Mouse (Mus musculus): Measurements from ENCODE around the gene Sptlc2. TPM values are rescaled to one million over a fixed set of nuclear protein-coding genes. Genes with fewer than 3 reads are reported as not detected.

The Sptlc2 gene
- polyA plus RNA-seq, 1 experiment = 0.80 TPM

GRCm38 (mm10) chr12:87418921-87419320 lies 30.8 kb upstream of the Sptlc2 start:
- H3K4me3 ChIP-seq (replicated peaks) = no peak overlapping the region
- H3K4me1 ChIP-seq (ENCODE audit: control insufficient read depth) = peaks cover 10% of the 10 kb centered on the region
- H3K9me3 ChIP-seq (ENCODE audit: control insufficient read depth, low read length) = no peaks in the 10 kb centered on the region
- peaks cover 2% of the 10 kb centered on the region; the same call in 1 of the 2 replicates for H3K27me3 ChIP-seq (ENCODE audit: control insufficient read depth)
- no peak for TF ChIP-seq GATA1 (IDR thresholded peaks at IDR 0.05; ENCODE audit: low read length)
- TF ChIP-seq TAL1 (IDR thresholded peaks at IDR 0.05; ENCODE audit: low read length) = no peak
- H3K36me3 ChIP-seq (ENCODE audit: control insufficient read depth) = peaks cover 12% of the 10 kb centered on the region

- no peaks in the 10 kb centered on the region for H3K36me3 ChIP-seq (ENCODE audit: control insufficient read depth)
- peaks cover 2% of the 10 kb centered on the region for H3K27me3 ChIP-seq (ENCODE audit: control insufficient read depth)
- H3K4me1 ChIP-seq (ENCODE audit: control insufficient read depth) = peaks cover 9% of the 10 kb centered on the region
- no peaks in the 10 kb centered on the region for H3K9me3 ChIP-seq (ENCODE audit: control insufficient read depth, low read length)
- no peak overlapping the region for H3K4me3 ChIP-seq (replicated peaks)
- TF ChIP-seq GATA1 (IDR thresholded peaks at IDR 0.05; ENCODE audit: low read length) (no peak), TAL1 (IDR thresholded peaks at IDR 0.05; ENCODE audit: low read length) (no peak)
Measured at GRCm38 (mm10) chr12:87416690-87417089, 28.5 kb upstream of the Sptlc2 start.

GRCm38 (mm10) chr12:87415358-87415757 lies 27.2 kb upstream of the Sptlc2 start:
- H3K4me3 ChIP-seq (replicated peaks) = no peak overlapping the region
- peaks cover 12% of the 10 kb centered on the region for H3K4me1 ChIP-seq (ENCODE audit: control insufficient read depth)
- no peaks in the 10 kb centered on the region for H3K9me3 ChIP-seq (ENCODE audit: control insufficient read depth, low read length)
- H3K27me3 ChIP-seq (ENCODE audit: control insufficient read depth) = peaks cover 2% of the 10 kb centered on the region
- TF ChIP-seq GATA1 (IDR thresholded peaks at IDR 0.05; ENCODE audit: low read length) (no peak), TAL1 (IDR thresholded peaks at IDR 0.05; ENCODE audit: low read length) (no peak)
- no peaks in the 10 kb centered on the region for H3K36me3 ChIP-seq (ENCODE audit: control insufficient read depth)

- Histone ChIP-seq H3K27me3 (ENCODE audit: control insufficient read depth) (peaks cover 7% of the 10 kb centered on the region), H3K9me3 (ENCODE audit: control insufficient read depth, low read length) (no peaks in the 10 kb centered on the region), H3K4me3 (replicated peaks) (no peak overlapping the region), H3K4me1 (ENCODE audit: control insufficient read depth) (peaks cover 5% of the 10 kb centered on the region), H3K36me3 (ENCODE audit: control insufficient read depth) (no peaks in the 10 kb centered on the region)
- TF ChIP-seq TAL1 (IDR thresholded peaks at IDR 0.05; ENCODE audit: low read length) = no peak
- TF ChIP-seq GATA1 (IDR thresholded peaks at IDR 0.05; ENCODE audit: low read length) = no peak
Measured at GRCm38 (mm10) chr12:87413179-87413790, 25.1 kb upstream of the Sptlc2 start.

- Histone ChIP-seq H3K27me3 (ENCODE audit: control insufficient read depth) (peaks cover 16% of the 10 kb centered on the region), H3K9me3 (ENCODE audit: control insufficient read depth, low read length) (no peaks in the 10 kb centered on the region), H3K36me3 (ENCODE audit: control insufficient read depth) (no peaks in the 10 kb centered on the region), H3K4me3 (replicated peaks) (no peak overlapping the region), H3K4me1 (ENCODE audit: control insufficient read depth) (peaks cover 9% of the 10 kb centered on the region)
- TF ChIP-seq GATA1 (IDR thresholded peaks at IDR 0.05; ENCODE audit: low read length) = no peak
- TF ChIP-seq TAL1 (IDR thresholded peaks at IDR 0.05; ENCODE audit: low read length) = no peak
Measured at GRCm38 (mm10) chr12:87410999-87411398, 22.8 kb upstream of the Sptlc2 start.

- no peak overlapping the region for H3K4me3 ChIP-seq (replicated peaks)
- TF ChIP-seq GATA1 (IDR thresholded peaks at IDR 0.05; ENCODE audit: low read length) (no peak), TAL1 (IDR thresholded peaks at IDR 0.05; ENCODE audit: low read length) (no peak)
- H3K4me1 ChIP-seq (ENCODE audit: control insufficient read depth) = peaks cover 9% of the 10 kb centered on the region
- H3K36me3 ChIP-seq (ENCODE audit: control insufficient read depth) = no peaks in the 10 kb centered on the region
- H3K9me3 ChIP-seq (ENCODE audit: control insufficient read depth, low read length) = no peaks in the 10 kb centered on the region
- H3K27me3 ChIP-seq (ENCODE audit: control insufficient read depth) = peaks cover 13% of the 10 kb centered on the region
Measured at GRCm38 (mm10) chr12:87409123-87409522, 21.0 kb upstream of the Sptlc2 start.

- Histone ChIP-seq H3K4me1 (ENCODE audit: control insufficient read depth) (peaks cover 9% of the 10 kb centered on the region), H3K4me3 (replicated peaks) (no peak overlapping the region)
Measured at GRCm38 (mm10) chr12:87407869-87408605, 19.9 kb upstream of the Sptlc2 start.

GRCm38 (mm10) chr12:87405721-87406120 lies 17.6 kb upstream of the Sptlc2 start:
- Histone ChIP-seq H3K27me3 (ENCODE audit: control insufficient read depth) (peaks cover 13% of the 10 kb centered on the region), H3K9me3 (ENCODE audit: control insufficient read depth, low read length) (no peaks in the 10 kb centered on the region), H3K36me3 (ENCODE audit: control insufficient read depth) (no peaks in the 10 kb centered on the region), H3K4me1 (ENCODE audit: control insufficient read depth) (peaks cover 6% of the 10 kb centered on the region), H3K4me3 (replicated peaks) (no peak overlapping the region)
- TF ChIP-seq GATA1 (IDR thresholded peaks at IDR 0.05; ENCODE audit: low read length) = no peak

More at GRCm38 (mm10) chr12:87407869-87408605, 19.9 kb upstream of the Sptlc2 start:
- Histone ChIP-seq H3K36me3 (ENCODE audit: control insufficient read depth) (no peaks in the 10 kb centered on the region), H3K9me3 (ENCODE audit: control insufficient read depth, low read length) (no peaks in the 10 kb centered on the region), H3K27me3 (ENCODE audit: control insufficient read depth) (peaks cover 13% of the 10 kb centered on the region)
- no peak for TF ChIP-seq GATA1 (IDR thresholded peaks at IDR 0.05; ENCODE audit: low read length)

- no peak for TF ChIP-seq GATA1 (IDR thresholded peaks at IDR 0.05; ENCODE audit: low read length)
- no peak for TF ChIP-seq TAL1 (IDR thresholded peaks at IDR 0.05; ENCODE audit: low read length)
- peaks cover 6% of the 10 kb centered on the region for H3K4me1 ChIP-seq (ENCODE audit: control insufficient read depth)
- no peaks in the 10 kb centered on the region for H3K9me3 ChIP-seq (ENCODE audit: control insufficient read depth, low read length)
Measured at GRCm38 (mm10) chr12:87405165-87405564, 17.0 kb upstream of the Sptlc2 start.

More at GRCm38 (mm10) chr12:87405165-87405564, 17.0 kb upstream of the Sptlc2 start:
- Histone ChIP-seq H3K27me3 (ENCODE audit: control insufficient read depth) (peaks cover 13% of the 10 kb centered on the region), H3K36me3 (ENCODE audit: control insufficient read depth) (no peaks in the 10 kb centered on the region), H3K4me3 (replicated peaks) (no peak overlapping the region)

Measured in erythroblast, embryonic 14.5 days (primary cell).